Mouse (Mus musculus): ENCODE data around the gene Ptprm.

- TF ChIP-seq CTCF (IDR thresholded peaks at IDR 0.05; ENCODE audit: borderline replicate concordance, insufficient read depth, low read depth, low read length) (no peak), POLR2A (IDR thresholded peaks at IDR 0.05; ENCODE audit: borderline replicate concordance, insufficient read depth, low read length) (no peak)
Observed at GRCm38 (mm10) chr17:66711221-66712016, 642.8 kb downstream of the Ptprm start.

Measured in cerebellum, adult 2 months (tissue).